Mouse (Mus musculus): Measurements from ENCODE around the gene Exoc3l2. TPM values are rescaled to one million over a fixed set of nuclear protein-coding genes. Genes with fewer than 3 reads are reported as not detected.

The Exoc3l2 gene
- polyA plus RNA-seq, 1 experiment from 2014 or later: 0.45 TPM

- Histone ChIP-seq H3K27me3 (ENCODE audit: control insufficient read depth, insufficient read depth, low read depth, low read length) (no peaks in the 10 kb centered on the region), H3K36me3 (ENCODE audit: control insufficient read depth, insufficient read depth, low read length) (peaks cover 49% of the 10 kb centered on the region), H3K4me1 (ENCODE audit: control insufficient read depth, insufficient read depth, low read length) (no peaks in the 10 kb centered on the region), H3K9me3 (replicated peaks; ENCODE audit: control insufficient read depth, low read length, poor library complexity, severe bottlenecking) (no peaks in the 10 kb centered on the region), H3K27ac (ENCODE audit: low read length) (no peak overlapping the region), H3K4me2 (ENCODE audit: low read length) (no peak overlapping the region), H3K9ac (ENCODE audit: low read depth, low read length) (no peak overlapping the region), H3K4me3 (ENCODE audit: low read depth, low read length) (no peak overlapping the region)
- no peak for ATAC-seq
- 61% methylated on average over 15 of the region's 15 CpGs for whole genome bisulfite sequencing
Observed at GRCm38 (mm10) chr7:19427999-19428650, 35.0 kb upstream of the Exoc3l2 start.

- Histone ChIP-seq H3K27ac (ENCODE audit: low read length) (no peak overlapping the region), H3K4me3 (ENCODE audit: low read depth, low read length) (no peak overlapping the region), H3K9ac (ENCODE audit: low read depth, low read length) (no peak overlapping the region), H3K4me1 (ENCODE audit: control insufficient read depth, insufficient read depth, low read length) (no peaks in the 10 kb centered on the region), H3K27me3 (ENCODE audit: control insufficient read depth, insufficient read depth, low read depth, low read length) (no peaks in the 10 kb centered on the region), H3K9me3 (replicated peaks; ENCODE audit: control insufficient read depth, low read length, poor library complexity, severe bottlenecking) (no peaks in the 10 kb centered on the region), H3K36me3 (ENCODE audit: control insufficient read depth, insufficient read depth, low read length) (peaks cover 64% of the 10 kb centered on the region), H3K4me2 (ENCODE audit: low read length) (no peak overlapping the region)
- WGBS: 68% methylated on average over 8 of the region's 8 CpGs
- ATAC-seq: no peak
Observed at GRCm38 (mm10) chr7:19429726-19430125, 33.4 kb upstream of the Exoc3l2 start.

GRCm38 (mm10) chr7:19430402-19430801 lies 32.7 kb upstream of the Exoc3l2 start:
- H3K4me2 ChIP-seq (ENCODE audit: low read length): no peak overlapping the region
- H3K27me3 ChIP-seq (ENCODE audit: control insufficient read depth, insufficient read depth, low read depth, low read length): no peaks in the 10 kb centered on the region
- H3K36me3 ChIP-seq (ENCODE audit: control insufficient read depth, insufficient read depth, low read length): peaks cover 63% of the 10 kb centered on the region
- 92% methylated on average over 6 of the region's 6 CpGs for WGBS
- no peaks in the 10 kb centered on the region for H3K4me1 ChIP-seq (ENCODE audit: control insufficient read depth, insufficient read depth, low read length)
- H3K4me3 ChIP-seq (ENCODE audit: low read depth, low read length): no peak overlapping the region
- no peak for ATAC-seq
- no peak overlapping the region for H3K9ac ChIP-seq (ENCODE audit: low read depth, low read length)
- no peaks in the 10 kb centered on the region for H3K9me3 ChIP-seq (replicated peaks; ENCODE audit: control insufficient read depth, low read length, poor library complexity, severe bottlenecking)
- no peak overlapping the region for H3K27ac ChIP-seq (ENCODE audit: low read length)

GRCm38 (mm10) chr7:19432475-19432874 lies 30.7 kb upstream of the Exoc3l2 start:
- WGBS: 97% methylated on average over 2 of the region's 2 CpGs

GRCm38 (mm10) chr7:19436276-19436675 lies 26.9 kb upstream of the Exoc3l2 start:
- ATAC-seq: no peak
- Histone ChIP-seq H3K4me3 (ENCODE audit: low read depth, low read length) (no peak overlapping the region), H3K36me3 (ENCODE audit: control insufficient read depth, insufficient read depth, low read length) (peaks cover 49% of the 10 kb centered on the region), H3K4me2 (ENCODE audit: low read length) (no peak overlapping the region), H3K27me3 (ENCODE audit: control insufficient read depth, insufficient read depth, low read depth, low read length) (no peaks in the 10 kb centered on the region), H3K9ac (ENCODE audit: low read depth, low read length) (no peak overlapping the region), H3K4me1 (ENCODE audit: control insufficient read depth, insufficient read depth, low read length) (no peaks in the 10 kb centered on the region), H3K9me3 (replicated peaks; ENCODE audit: control insufficient read depth, low read length, poor library complexity, severe bottlenecking) (no peaks in the 10 kb centered on the region), H3K27ac (ENCODE audit: low read length) (no peak overlapping the region)
- 100% methylated on average over 2 of the region's 2 CpGs for WGBS

More at GRCm38 (mm10) chr7:19432475-19432874, 30.7 kb upstream of the Exoc3l2 start:
- Histone ChIP-seq H3K9me3 (replicated peaks; ENCODE audit: control insufficient read depth, low read length, poor library complexity, severe bottlenecking) (no peaks in the 10 kb centered on the region), H3K36me3 (ENCODE audit: control insufficient read depth, insufficient read depth, low read length) (peaks cover 69% of the 10 kb centered on the region), H3K9ac (ENCODE audit: low read depth, low read length) (no peak overlapping the region), H3K4me3 (ENCODE audit: low read depth, low read length) (no peak overlapping the region), H3K4me1 (ENCODE audit: control insufficient read depth, insufficient read depth, low read length) (no peaks in the 10 kb centered on the region), H3K27me3 (ENCODE audit: control insufficient read depth, insufficient read depth, low read depth, low read length) (no peaks in the 10 kb centered on the region), H3K27ac (ENCODE audit: low read length) (no peak overlapping the region), H3K4me2 (ENCODE audit: low read length) (no peak overlapping the region)
- no peak for ATAC-seq

GRCm38 (mm10) chr7:19437048-19437447 lies 26.1 kb upstream of the Exoc3l2 start:
- H3K4me1 ChIP-seq (ENCODE audit: control insufficient read depth, insufficient read depth, low read length): no peaks in the 10 kb centered on the region
- no peak overlapping the region for H3K27ac ChIP-seq (ENCODE audit: low read length)
- no peaks in the 10 kb centered on the region for H3K9me3 ChIP-seq (replicated peaks; ENCODE audit: control insufficient read depth, low read length, poor library complexity, severe bottlenecking)
- no peak overlapping the region for H3K4me2 ChIP-seq (ENCODE audit: low read length)
- no peak for ATAC-seq
- no peak overlapping the region for H3K4me3 ChIP-seq (ENCODE audit: low read depth, low read length)
- 88% methylated on average over 9 of the region's 9 CpGs for WGBS
- no peak overlapping the region for H3K9ac ChIP-seq (ENCODE audit: low read depth, low read length)
- H3K27me3 ChIP-seq (ENCODE audit: control insufficient read depth, insufficient read depth, low read depth, low read length): no peaks in the 10 kb centered on the region
- peaks cover 42% of the 10 kb centered on the region for H3K36me3 ChIP-seq (ENCODE audit: control insufficient read depth, insufficient read depth, low read length)

- Histone ChIP-seq H3K9ac (ENCODE audit: low read depth, low read length) (no peak overlapping the region), H3K4me1 (ENCODE audit: control insufficient read depth, insufficient read depth, low read length) (no peaks in the 10 kb centered on the region), H3K27ac (ENCODE audit: low read length) (no peak overlapping the region), H3K4me2 (ENCODE audit: low read length) (no peak overlapping the region), H3K27me3 (ENCODE audit: control insufficient read depth, insufficient read depth, low read depth, low read length) (no peaks in the 10 kb centered on the region), H3K36me3 (ENCODE audit: control insufficient read depth, insufficient read depth, low read length) (peaks cover 18% of the 10 kb centered on the region), H3K4me3 (ENCODE audit: low read depth, low read length) (no peak overlapping the region), H3K9me3 (replicated peaks; ENCODE audit: control insufficient read depth, low read length, poor library complexity, severe bottlenecking) (no peaks in the 10 kb centered on the region)
- ATAC-seq: no peak
- 86% methylated on average over 9 of the region's 9 CpGs for WGBS
Observed at GRCm38 (mm10) chr7:19441448-19442091, 21.6 kb upstream of the Exoc3l2 start.

- peak; percentile 44; the same call in 1 of the 2 replicates for ATAC-seq
Observed at GRCm38 (mm10) chr7:19443344-19443743, 19.8 kb upstream of the Exoc3l2 start.

GRCm38 (mm10) chr7:19444801-19445200 lies 18.3 kb upstream of the Exoc3l2 start:
- WGBS: 92% methylated on average over 12 of the region's 12 CpGs
- Histone ChIP-seq H3K27ac (ENCODE audit: low read length) (no peak overlapping the region), H3K9ac (ENCODE audit: low read depth, low read length) (no peak overlapping the region), H3K9me3 (replicated peaks; ENCODE audit: control insufficient read depth, low read length, poor library complexity, severe bottlenecking) (no peaks in the 10 kb centered on the region), H3K4me3 (ENCODE audit: low read depth, low read length) (no peak overlapping the region), H3K4me2 (ENCODE audit: low read length) (no peak overlapping the region), H3K36me3 (ENCODE audit: control insufficient read depth, insufficient read depth, low read length) (peaks cover 22% of the 10 kb centered on the region), H3K4me1 (ENCODE audit: control insufficient read depth, insufficient read depth, low read length) (no peaks in the 10 kb centered on the region), H3K27me3 (ENCODE audit: control insufficient read depth, insufficient read depth, low read depth, low read length) (no peaks in the 10 kb centered on the region)
- ATAC-seq: no peak

More at GRCm38 (mm10) chr7:19443344-19443743, 19.8 kb upstream of the Exoc3l2 start:
- Histone ChIP-seq H3K4me1 (ENCODE audit: control insufficient read depth, insufficient read depth, low read length) (no peaks in the 10 kb centered on the region), H3K9ac (ENCODE audit: low read depth, low read length) (no peak overlapping the region), H3K4me2 (ENCODE audit: low read length) (no peak overlapping the region), H3K36me3 (ENCODE audit: control insufficient read depth, insufficient read depth, low read length) (peaks cover 16% of the 10 kb centered on the region), H3K9me3 (replicated peaks; ENCODE audit: control insufficient read depth, low read length, poor library complexity, severe bottlenecking) (no peaks in the 10 kb centered on the region), H3K27ac (ENCODE audit: low read length) (no peak overlapping the region), H3K4me3 (ENCODE audit: low read depth, low read length) (no peak overlapping the region), H3K27me3 (ENCODE audit: control insufficient read depth, insufficient read depth, low read depth, low read length) (no peaks in the 10 kb centered on the region)
- 38% methylated on average over 3 of the region's 3 CpGs for WGBS

All from midbrain, embryonic 16.5 days (tissue).